Mouse (Mus musculus) embryonic fibroblast, embryonic 13.5 days (primary cell): ENCODE results near the gene Rwdd1.

Experiments
- CTCF ChIP-seq: IDR thresholded peaks from 2 replicates; pipeline ENCODE4 v1.5.1; 2011; ENCODE audit warnings: mild to moderate bottlenecking, control low read depth, low read length, moderate library complexity, borderline replicate concordance; ENCODE audit not compliant: insufficient read depth
- POLR2A ChIP-seq: IDR thresholded peaks from 2 replicates; pipeline ENCODE4 v1.6.1; 2011; ENCODE audit warnings: low read depth, mild to moderate bottlenecking, control low read depth, low read length, moderate library complexity

DNA sequence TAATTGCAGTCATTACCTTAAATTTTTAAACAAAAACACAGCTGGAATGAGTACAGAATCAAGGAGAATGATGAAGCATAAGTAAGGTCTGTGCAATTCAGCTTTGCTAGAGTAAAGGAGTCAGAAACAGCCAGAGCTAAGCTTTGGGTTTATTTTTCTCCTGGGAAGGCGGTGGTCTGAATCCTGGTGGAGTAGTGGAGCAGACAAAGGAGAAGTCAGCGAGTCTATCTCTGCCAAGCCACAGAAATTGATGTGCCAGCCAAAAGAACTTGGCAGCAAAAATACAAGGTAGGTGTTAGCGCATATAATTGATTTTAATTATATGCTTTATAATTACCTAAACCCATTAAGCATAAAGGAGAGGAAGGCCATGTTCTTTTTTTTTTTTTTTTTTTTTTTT, 18.0 kb upstream of the Rwdd1 start, which contains the start of gene Trappc3l:
- TF ChIP-seq CTCF (no peak), POLR2A (no peak)
